Mouse (Mus musculus) embryonic facial prominence, embryonic 10.5 days (tissue): ENCODE results near the gene Dennd1a. TPM values are rescaled to one million over a fixed set of nuclear protein-coding genes. Genes with fewer than 3 reads are reported as not detected.

Source experiments
- DNase-seq: peaks from one replicate; pipeline ENCODE4 v3.0.0-alpha.2; 2017; ENCODE audit warnings: low spot score
- H3K27ac ChIP-seq: fragments of 300-500 bp; sonication (generic); replicated peaks from 2 replicates; pipeline ENCODE4 v1.5.1; 2016; ENCODE audit warnings: mild to moderate bottlenecking
- H3K27me3 ChIP-seq: fragments of 300-500 bp; sonication (generic); replicated peaks from 2 replicates; pipeline ENCODE4 v1.6.1; 2016; ENCODE audit warnings: low read depth, mild to moderate bottlenecking; ENCODE audit not compliant: poor library complexity, severe bottlenecking
- H3K36me3 ChIP-seq: fragments of 300-500 bp; sonication (generic); replicated peaks from 2 replicates; pipeline ENCODE4 v1.6.1; 2016; ENCODE audit warnings: mild to moderate bottlenecking, moderate library complexity
- H3K4me1 ChIP-seq: fragments of 300-500 bp; sonication (generic); 2 replicates; pipeline ENCODE4 v1.6.1; 2016
- H3K4me3 ChIP-seq: fragments of 300-500 bp; sonication (generic); 2 replicates; pipeline ENCODE4 v1.5.1; 2016; ENCODE audit warnings: mild to moderate bottlenecking, moderate library complexity
- H3K9me3 ChIP-seq: fragments of 300-500 bp; sonication (generic); 2 replicates; pipeline ENCODE4 v1.6.1; 2016; ENCODE audit warnings: mild to moderate bottlenecking
- WGBS: fragments of 180-500 bp; shearing (Covaris S2); methylation state at CpG from one replicate; pipeline ENCODE4 v1.1.7; 2016; 5-methylcytosine and 5-hydroxymethylcytosine counted together
- polyA plus RNA-seq: library from polyadenylated mRNA; unstranded; fragments of >200 nt; fragmentation: Nextera tagmentation; extraction: Ambion mirVana; gene quantifications from 2 replicates; pipeline ENCODE4 v1.2.1, GENCODE M21; 2016

The Dennd1a gene
- polyA plus RNA-seq, 1 experiment from 2014 or later, result 13.7 TPM

DNA sequence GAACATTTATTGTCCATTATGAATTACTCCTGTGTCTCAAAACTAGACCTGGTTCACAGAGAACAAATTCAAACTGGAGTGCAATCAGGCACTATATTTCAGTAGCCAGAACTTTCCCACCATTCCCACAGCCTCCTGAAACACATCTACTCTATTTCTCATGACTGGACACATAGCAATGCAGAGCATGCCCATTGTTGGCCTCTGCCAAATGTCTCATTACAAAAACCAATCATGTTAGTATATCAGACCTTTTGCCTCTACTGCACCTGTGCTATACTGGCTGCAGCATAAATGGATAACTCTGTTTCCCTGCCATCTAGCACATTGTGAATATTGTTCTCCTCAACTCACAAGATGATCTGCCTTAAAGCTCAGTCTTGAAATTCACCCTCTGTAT, 238.2 kb downstream of the Dennd1a start:
- Histone ChIP-seq H3K9me3 (no peaks in the 10 kb centered on the region), H3K27ac (no peak overlapping the region), H3K4me3 (no peak overlapping the region), H3K27me3 (no peaks in the 10 kb centered on the region), H3K4me1 (peaks cover 22% of the 10 kb centered on the region), H3K36me3 (no peaks in the 10 kb centered on the region)
- DNase-seq, result no peak

DNA sequence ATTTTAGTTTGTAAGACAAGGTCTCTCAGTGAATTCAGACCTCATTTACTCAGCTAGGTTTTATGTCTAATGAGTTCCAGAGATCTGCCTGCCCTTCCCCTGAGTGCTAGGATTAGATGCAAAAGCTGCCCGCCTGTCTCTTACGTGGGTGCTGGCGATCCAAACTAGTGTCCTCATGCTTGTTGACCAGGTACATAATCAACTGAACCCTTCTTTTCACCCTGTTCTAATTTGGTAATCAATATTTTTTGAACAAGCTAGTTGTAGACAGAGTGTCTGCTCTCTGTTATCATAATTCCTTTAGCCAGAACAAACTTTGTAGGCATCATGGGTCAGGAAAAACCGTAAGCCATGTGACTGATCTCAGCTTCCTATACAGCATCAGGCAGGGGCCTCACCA, 241.9 kb downstream of the Dennd1a start:
- Histone ChIP-seq H3K27me3 (no peaks in the 10 kb centered on the region), H3K4me3 (no peak overlapping the region), H3K4me1 (peaks cover 6% of the 10 kb centered on the region; the same call in 1 of the 2 replicates), H3K9me3 (no peaks in the 10 kb centered on the region), H3K36me3 (no peaks in the 10 kb centered on the region), H3K27ac (no peak overlapping the region)
- DNase-seq, result no peak
- 85% methylated on average over 4 of the region's 4 CpGs for WGBS

DNA sequence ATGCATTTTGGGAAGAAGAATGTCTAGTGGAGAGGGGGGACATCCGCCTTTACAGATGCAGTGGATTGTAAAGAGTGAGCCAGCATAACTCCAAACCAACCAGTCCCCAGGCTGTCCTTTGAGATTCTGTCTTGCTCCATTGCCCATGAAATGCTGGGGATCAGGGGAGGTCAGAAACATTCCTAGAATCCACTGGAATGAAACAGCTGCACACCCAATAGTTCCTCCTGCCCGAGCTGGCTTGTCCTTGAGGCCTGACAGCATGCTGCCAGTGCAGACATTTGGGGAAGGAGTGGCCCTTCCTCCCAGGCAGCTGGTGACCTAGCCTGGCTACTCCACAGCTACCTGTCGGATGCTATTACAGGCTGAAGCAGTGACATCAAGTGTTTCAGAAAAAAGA, 246.3 kb downstream of the Dennd1a start:
- Histone ChIP-seq H3K9me3 (no peaks in the 10 kb centered on the region), H3K27me3 (no peaks in the 10 kb centered on the region), H3K4me3 (no peak overlapping the region), H3K27ac (no peak overlapping the region), H3K36me3 (no peaks in the 10 kb centered on the region), H3K4me1 (0 out of 2 replicates have a peak, but pooled peaks cover 4% of the 10 kb centered on the region)
- peak; percentile 38 for DNase-seq
- WGBS, result 35% methylated on average over 3 of the region's 3 CpGs

- Histone ChIP-seq H3K36me3 (no peaks in the 10 kb centered on the region), H3K27me3 (no peaks in the 10 kb centered on the region), H3K27ac (no peak overlapping the region), H3K9me3 (no peaks in the 10 kb centered on the region), H3K4me3 (no peak overlapping the region), H3K4me1 (0 out of 2 replicates have a peak, but pooled peaks cover 4% of the 10 kb centered on the region)
- WGBS, result 82% methylated on average over 1 of the region's 1 CpGs
- no peak for DNase-seq
Measured at GRCm38 (mm10) chr2:38039621-38040020, 247.6 kb downstream of the Dennd1a start.

DNA sequence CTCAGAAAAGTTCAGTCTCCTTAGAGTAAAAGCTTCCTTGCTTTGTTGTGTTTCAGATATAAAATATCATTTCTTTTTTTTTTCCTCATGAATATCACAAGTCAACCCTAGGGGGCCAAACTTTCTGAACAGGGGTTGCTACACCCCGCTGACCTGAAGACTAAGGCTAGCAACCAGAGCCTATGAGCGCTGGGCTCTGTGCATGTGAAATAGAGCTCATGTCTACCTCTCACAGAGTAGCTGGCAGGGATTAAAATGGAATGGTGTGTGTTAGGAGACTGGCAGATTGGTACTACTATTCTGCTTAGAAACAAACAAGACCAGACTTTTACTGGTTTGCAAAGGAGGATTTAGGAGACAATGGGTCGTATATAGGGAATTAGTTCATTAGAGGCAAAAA, 258.9 kb downstream of the Dennd1a start:
- WGBS, result 82% methylated on average over 3 of the region's 3 CpGs
- Histone ChIP-seq H3K4me1 (peaks cover 7% of the 10 kb centered on the region; the same call in 1 of the 2 replicates), H3K27ac (no peak overlapping the region), H3K27me3 (no peaks in the 10 kb centered on the region), H3K9me3 (no peaks in the 10 kb centered on the region), H3K4me3 (no peak overlapping the region), H3K36me3 (no peaks in the 10 kb centered on the region)
- no peak for DNase-seq

GRCm38 (mm10) chr2:38025615-38026014, 261.6 kb downstream of the Dennd1a start:
- Histone ChIP-seq H3K4me3 (no peak overlapping the region), H3K36me3 (no peaks in the 10 kb centered on the region), H3K27ac (no peak overlapping the region), H3K27me3 (no peaks in the 10 kb centered on the region), H3K4me1 (peaks cover 7% of the 10 kb centered on the region; the same call in 1 of the 2 replicates), H3K9me3 (no peaks in the 10 kb centered on the region)
- peak; percentile 16 for DNase-seq
- WGBS, result 31% methylated on average over 6 of the region's 6 CpGs

DNA sequence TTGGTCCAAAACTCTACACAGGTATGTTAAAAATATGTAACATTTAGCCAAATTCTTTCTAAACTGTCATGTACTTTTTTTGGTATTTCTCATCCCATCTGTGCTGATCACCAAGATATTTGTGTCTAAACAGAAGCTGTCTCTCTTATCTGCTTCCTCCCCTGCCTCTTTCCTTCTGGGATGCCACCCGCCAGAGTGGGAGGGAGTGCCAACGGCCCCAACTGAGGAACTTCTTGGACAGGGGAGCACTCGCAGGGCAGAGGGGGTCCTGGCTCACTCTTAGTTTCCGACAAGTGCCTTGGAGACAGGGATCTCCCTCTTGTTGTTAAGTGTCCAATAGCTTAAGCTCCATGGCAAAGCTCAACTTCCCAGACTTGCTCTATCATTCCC, 263.5 kb downstream of the Dennd1a start:
- Histone ChIP-seq H3K36me3 (no peaks in the 10 kb centered on the region), H3K27ac (no peak overlapping the region), H3K27me3 (no peaks in the 10 kb centered on the region), H3K4me1 (peaks cover 7% of the 10 kb centered on the region; the same call in 1 of the 2 replicates), H3K9me3 (no peaks in the 10 kb centered on the region), H3K4me3 (no peak overlapping the region)
- DNase-seq, result no peak
- WGBS, result 74% methylated on average over 4 of the region's 4 CpGs

GRCm38 (mm10) chr2:38023054-38023740, 264.0 kb downstream of the Dennd1a start:
- H3K36me3 ChIP-seq, result no peaks in the 10 kb centered on the region
- peaks cover 7% of the 10 kb centered on the region; the same call in 1 of the 2 replicates for H3K4me1 ChIP-seq
- WGBS, result 86% methylated on average over 9 of the region's 9 CpGs
- no peaks in the 10 kb centered on the region for H3K9me3 ChIP-seq
- no peak overlapping the region for H3K27ac ChIP-seq
- no peak for DNase-seq
- no peak overlapping the region for H3K4me3 ChIP-seq
- H3K27me3 ChIP-seq, result no peaks in the 10 kb centered on the region

GRCm38 (mm10) chr2:38021166-38021565, 266.0 kb downstream of the Dennd1a start:
- 95% methylated on average over 9 of the region's 9 CpGs for WGBS
- no peak for DNase-seq
- H3K36me3 ChIP-seq, result no peaks in the 10 kb centered on the region
- no peaks in the 10 kb centered on the region for H3K27me3 ChIP-seq
- H3K9me3 ChIP-seq, result no peaks in the 10 kb centered on the region
- H3K4me3 ChIP-seq, result no peak overlapping the region
- H3K4me1 ChIP-seq, result peaks cover 7% of the 10 kb centered on the region; the same call in 1 of the 2 replicates
- no peak overlapping the region for H3K27ac ChIP-seq

DNA sequence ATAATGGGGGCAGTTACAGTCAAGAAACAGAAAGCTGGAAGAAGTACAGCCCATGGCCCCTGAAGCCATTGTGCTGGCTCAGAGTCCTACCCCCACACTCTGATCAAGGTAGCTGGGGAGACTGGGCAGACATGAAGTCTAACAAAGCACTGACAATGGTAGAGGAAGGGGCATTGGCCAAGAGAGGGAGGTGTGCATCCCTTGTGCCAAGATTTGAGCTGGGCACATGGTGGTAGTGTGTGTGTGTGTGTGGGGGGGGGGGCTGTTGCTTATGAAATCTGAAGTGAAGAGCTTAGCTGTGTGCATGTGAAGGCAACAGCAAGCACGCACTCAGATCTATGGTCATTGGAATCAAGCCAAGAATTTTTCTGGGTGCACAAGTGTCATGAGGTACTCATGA, 272.5 kb downstream of the Dennd1a start:
- Histone ChIP-seq H3K27ac (no peak overlapping the region), H3K9me3 (no peaks in the 10 kb centered on the region), H3K4me3 (no peak overlapping the region), H3K27me3 (no peaks in the 10 kb centered on the region), H3K4me1 (peaks cover 5% of the 10 kb centered on the region), H3K36me3 (no peaks in the 10 kb centered on the region)
- WGBS, result 94% methylated on average over 1 of the region's 1 CpGs
- no peak for DNase-seq

DNA sequence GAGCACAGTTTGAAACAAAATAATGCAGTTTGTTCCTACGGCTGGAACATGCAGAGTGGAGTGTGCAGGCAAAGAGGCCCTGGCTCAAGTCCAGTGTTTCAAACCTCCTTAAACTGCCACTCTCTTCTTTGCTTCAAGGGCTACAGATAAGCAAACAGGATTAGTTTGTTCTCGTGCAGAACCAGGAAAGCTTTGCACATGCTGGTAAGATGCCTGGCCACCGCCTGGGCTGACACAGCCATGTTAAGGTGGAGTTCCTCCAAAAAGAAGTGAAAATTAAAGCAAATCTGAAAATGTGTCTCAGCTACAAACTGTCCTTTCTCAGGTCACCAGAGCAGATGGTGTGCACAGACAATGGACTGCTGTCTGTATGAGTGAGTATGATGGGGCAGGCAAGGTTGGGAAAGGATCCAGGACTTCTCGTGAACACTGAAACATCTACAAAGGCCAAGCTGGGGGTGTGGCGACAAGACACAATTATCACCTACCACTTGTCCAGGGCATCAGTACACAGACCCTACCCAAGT, 273.3 kb downstream of the Dennd1a start:
- DNase-seq, result no peak
- Histone ChIP-seq H3K4me3 (no peak overlapping the region), H3K27ac (no peak overlapping the region; the same call in 1 of the 2 replicates), H3K36me3 (no peaks in the 10 kb centered on the region), H3K9me3 (no peaks in the 10 kb centered on the region), H3K27me3 (no peaks in the 10 kb centered on the region), H3K4me1 (peaks cover 5% of the 10 kb centered on the region)
- WGBS, result 68% methylated on average over 5 of the region's 5 CpGs

GRCm38 (mm10) chr2:38007238-38007637, 280.0 kb downstream of the Dennd1a start:
- Histone ChIP-seq H3K4me3 (no peak overlapping the region), H3K4me1 (peaks cover 4% of the 10 kb centered on the region)
- 78% methylated on average over 1 of the region's 1 CpGs for WGBS

GRCm38 (mm10) chr2:38003183-38003680, 284.0 kb downstream of the Dennd1a start:
- Histone ChIP-seq H3K9me3 (no peaks in the 10 kb centered on the region), H3K36me3 (no peaks in the 10 kb centered on the region), H3K4me1 (peaks cover 4% of the 10 kb centered on the region), H3K27ac (peak overlapping the region; percentile 57), H3K27me3 (no peaks in the 10 kb centered on the region), H3K4me3 (no peak overlapping the region)
- peak; percentile 29 for DNase-seq
- 72% methylated on average over 9 of the region's 9 CpGs for WGBS

More at GRCm38 (mm10) chr2:38007238-38007637, 280.0 kb downstream of the Dennd1a start:
- no peak for DNase-seq
- Histone ChIP-seq H3K27ac (no peak overlapping the region), H3K36me3 (no peaks in the 10 kb centered on the region), H3K9me3 (no peaks in the 10 kb centered on the region), H3K27me3 (no peaks in the 10 kb centered on the region)
